Mouse (Mus musculus) small intestine, adult 2 months (tissue): ENCODE measurements at regions not wholly inside any gene's neighbourhood (a gene's known extent, or its start where the extent isn't known, plus 50 kb on each side); places are given as distances from the start of the nearest gene placed in this dataset.

ENCODE experiments used
- CTCF ChIP-seq: fragments of 200-500 bp; IDR thresholded peaks from 2 replicates; pipeline ENCODE4 v1.5.1; 2012; ENCODE audit warnings: low read depth, mild to moderate bottlenecking, control low read depth, inconsistent platforms, low read length, moderate library complexity, mixed read lengths; ENCODE audit not compliant: insufficient replicate concordance, insufficient read length; ENCODE audit errors: extremely low read depth
- POLR2A ChIP-seq: fragments of 200-500 bp; IDR thresholded peaks from 2 replicates; pipeline ENCODE4 v1.6.1; 2012; ENCODE audit warnings: low read depth, mild to moderate bottlenecking, control low read depth, inconsistent platforms, low read length, moderate library complexity

- TF ChIP-seq POLR2A = no peak
- no peak for TF ChIP-seq CTCF
These were observed 156.5 kb upstream of the Ngly1 start for GRCm38 (mm10) chr14:16092391-16093132.
